In the genomic region with DNA sequence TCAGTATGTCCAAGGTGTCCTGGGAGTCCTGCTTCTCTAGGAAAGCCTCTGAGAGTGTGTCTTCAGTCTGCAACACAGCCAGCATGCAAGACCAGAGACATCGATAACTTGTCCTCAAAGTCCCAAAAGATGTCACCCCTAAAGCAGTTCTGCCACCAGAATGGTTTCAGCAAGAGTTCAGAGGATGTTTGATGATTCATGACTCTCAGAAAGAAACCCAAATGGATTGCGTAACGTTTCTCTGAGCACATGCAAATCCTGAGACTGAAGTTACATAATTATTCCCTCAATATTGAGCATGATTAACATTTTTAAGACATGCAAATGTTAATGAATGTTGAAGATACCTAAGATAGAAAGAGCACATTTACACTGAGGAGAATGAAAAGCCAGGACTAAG, we compare ENCODE assay signal across 34 mouse cellular contexts.
A peak's percentile ranks its signal among the peaks of the same experiment; 100 is the strongest.
DNase-seq lines count a peak whose midpoint lies in the region; ATAC-seq and TF ChIP-seq lines count a peak whose summit lies in the region.
"Had no signal": no experiment of that assay in that cellular context is flagged by ENCODE, and none has a peak within 500 bp of the region (broad histone marks: within the 10 kb centered on the region; RNA-seq: fewer than 3 reads in every experiment).

No protein-coding gene starts in this region.

- H3ac ChIP-seq in myocyte (ENCODE audit: control insufficient read depth, insufficient read length) = no peak overlapping the region

- no peaks in the 10 kb centered on the region for H3K79me2 ChIP-seq in myocyte (ENCODE audit: control insufficient read depth, insufficient read depth)

- TF ChIP-seq POLR2A in myocyte (IDR thresholded peaks at IDR 0.05; ENCODE audit: insufficient read length, low read depth) = no peak

- no peak for TF ChIP-seq CTCF in stomach, postnatal 0 days (IDR thresholded peaks at IDR 0.05; ENCODE audit: low read depth)

- no peaks in the 10 kb centered on the region for H3K9me3 ChIP-seq in stomach, postnatal 0 days (ENCODE audit: control insufficient read depth, low read length)
- H3K9me3 ChIP-seq: heart, embryonic 13.5 days; hindbrain, embryonic 10.5 days; hindbrain, embryonic 15.5 days; kidney, embryonic 15.5 days; limb, embryonic 12.5 days; liver, embryonic 15.5 days; lung, embryonic 15.5 days; midbrain, embryonic 12.5 days; neural tube, embryonic 13.5 days had no signal

- no peaks in the 10 kb centered on the region for H3K27me3 ChIP-seq in myocyte (ENCODE audit: control insufficient read depth, insufficient read depth, insufficient read length)
- no peaks in the 10 kb centered on the region for H3K27me3 ChIP-seq in stomach, postnatal 0 days (ENCODE audit: control insufficient read depth, insufficient read depth, low read length)
- H3K27me3 ChIP-seq: CH12.LX; heart, embryonic 13.5 days; hindbrain, embryonic 15.5 days; kidney, embryonic 15.5 days; limb, embryonic 12.5 days; liver, embryonic 15.5 days; lung, embryonic 15.5 days; midbrain, embryonic 12.5 days; neural tube, embryonic 13.5 days; Patski had no signal

- H3K9ac ChIP-seq in stomach, postnatal 0 days (ENCODE audit: low read length) = no peak overlapping the region
- H3K9ac ChIP-seq: heart, embryonic 13.5 days; hindbrain, embryonic 15.5 days; kidney, embryonic 15.5 days; limb, embryonic 12.5 days; liver, embryonic 15.5 days; lung, embryonic 15.5 days; midbrain, embryonic 12.5 days; neural tube, embryonic 13.5 days had no signal

- H3K27ac ChIP-seq in stomach, postnatal 0 days (replicated peaks) = no peak overlapping the region
- H3K27ac ChIP-seq: heart, embryonic 13.5 days; hindbrain, embryonic 10.5 days; hindbrain, embryonic 15.5 days; kidney, embryonic 15.5 days; limb, embryonic 12.5 days; liver, embryonic 15.5 days; lung, embryonic 15.5 days; macrophage; midbrain, embryonic 12.5 days; neural tube, embryonic 13.5 days had no signal

- H3K4me2 ChIP-seq in myocyte (ENCODE audit: low read depth) = no peak overlapping the region
- no peak overlapping the region for H3K4me2 ChIP-seq in stomach, postnatal 0 days (replicated peaks; ENCODE audit: low read depth)
- H3K4me2 ChIP-seq: heart, embryonic 13.5 days; hindbrain, embryonic 15.5 days; kidney, embryonic 15.5 days; limb, embryonic 12.5 days; liver, embryonic 15.5 days; lung, embryonic 15.5 days; midbrain, embryonic 12.5 days; neural tube, embryonic 13.5 days had no signal

- no peaks in the 10 kb centered on the region for H3K36me3 ChIP-seq in myocyte (ENCODE audit: control insufficient read depth, insufficient read depth)
- H3K36me3 ChIP-seq in stomach, postnatal 0 days (ENCODE audit: control insufficient read depth, insufficient read depth, low read length) = no peaks in the 10 kb centered on the region
- H3K36me3 ChIP-seq: heart, embryonic 13.5 days; hindbrain, embryonic 10.5 days; hindbrain, embryonic 15.5 days; kidney, embryonic 15.5 days; limb, embryonic 12.5 days; liver, embryonic 15.5 days; lung, embryonic 15.5 days; midbrain, embryonic 12.5 days; neural tube, embryonic 13.5 days had no signal

- 60% methylated on average over 3 of the region's 3 CpGs for WGBS in stomach, postnatal 0 days

- no peak for ATAC-seq in stomach, postnatal 0 days (ENCODE audit: low FRiP score, low TSS enrichment)
- ATAC-seq: forebrain, embryonic 16.5 days; inflammation-experienced regulatory T-cells, adult 6 months; Patski had no signal

- no peaks in the 10 kb centered on the region for H3K4me1 ChIP-seq in stomach, postnatal 0 days (replicated peaks; ENCODE audit: control insufficient read depth, insufficient read depth)
- H3K4me1 ChIP-seq: heart, embryonic 13.5 days; hindbrain, embryonic 15.5 days; kidney, embryonic 15.5 days; liver, embryonic 15.5 days; lung, embryonic 15.5 days; neural tube, embryonic 13.5 days had no signal

- DNase-seq in heart, adult 8-10 months (ENCODE audit: low spot score) = peak; percentile 16
- no peak for DNase-seq in heart, postnatal 10 days
- DNase-seq in lung, postnatal 25 days (ENCODE audit: low spot score) = peak; percentile 6
- DNase-seq in lung, postnatal 10 days = no peak
- DNase-seq in NIH3T3 (ENCODE audit: low read depth) = peak; percentile 8
- DNase-seq in thymus, adult 18-20 months = no peak
- no peak for DNase-seq in stomach, postnatal 0 days (ENCODE audit: low spot score)
- DNase-seq: adrenal gland, postnatal 14 days; B cell, adult 2 months; cerebellum, adult 11-12 months; cerebellum, postnatal 10 days; gastrocnemius, postnatal 10 days; heart, adult 11 months; heart, postnatal 14 days; kidney, adult 18-20 months; kidney, postnatal 25 days; thymus, adult 2 months; thymus, postnatal 36 days had no signal

- intact Hi-C loops in heart, postnatal 10 days (cut with DNase I) = no loop called here

- TF ChIP-seq EP300 in stomach, postnatal 0 days (optimal IDR thresholded peaks at IDR 0.05) = no peak

- H3K4me3 ChIP-seq in myocyte = no peak overlapping the region
- no peak overlapping the region for H3K4me3 ChIP-seq in stomach, postnatal 0 days (ENCODE audit: low read depth, low read length)
- H3K4me3 ChIP-seq: erythroblast, embryonic 14.5 days; heart, embryonic 13.5 days; hindbrain, embryonic 10.5 days; hindbrain, embryonic 15.5 days; kidney, embryonic 15.5 days; limb, embryonic 12.5 days; liver, embryonic 15.5 days; lung, embryonic 15.5 days; midbrain, embryonic 12.5 days; neural tube, embryonic 13.5 days had no signal

TF ChIP-seq in myocyte, 11 proteins besides CTCF, POLR2A, EP300 and RAD21:
- TF ChIP-seq REST (IDR thresholded peaks at IDR 0.05; ENCODE audit: insufficient read depth, insufficient read length) (no peak), MYOD1 (IDR thresholded peaks at IDR 0.05; ENCODE audit: control insufficient read depth in 1 of 3, insufficient read length in 2 of 3, low read depth in 2 of 3) (no peak), CEBPB (IDR thresholded peaks at IDR 0.05; ENCODE audit: insufficient read depth, poor library complexity, severe bottlenecking) (peak; percentile 60; the same call in 1 of the 2 replicates)
TF ChIP-seq in myocyte: peak in this region for 1.

Comparison
In these comparisons a context has a peak if more than half of its experiments do, and no peak if none do; other contexts are left out.
1. DNase-seq: peak in heart, adult 8-10 months (single experiment), lung, postnatal 25 days (single experiment) and NIH3T3 (single experiment); none in heart, postnatal 10 days (0 of 2), lung, postnatal 10 days (single experiment), thymus, adult 18-20 months (0 of 2) and stomach, postnatal 0 days (single experiment).